Mouse (Mus musculus): ENCODE measurements around the gene Park7. TPM values are rescaled to one million over a fixed set of nuclear protein-coding genes. Genes with fewer than 3 reads are reported as not detected.
"Not testable (repeated sequence)": the region's sequence is repeated elsewhere in the genome, so short reads cannot be mapped to it uniquely, and the experiment has no call there.

Park7 gene
- total RNA-seq, 4 experiments from 2014 or later: 239 to 338 (median 269) TPM

DNA sequence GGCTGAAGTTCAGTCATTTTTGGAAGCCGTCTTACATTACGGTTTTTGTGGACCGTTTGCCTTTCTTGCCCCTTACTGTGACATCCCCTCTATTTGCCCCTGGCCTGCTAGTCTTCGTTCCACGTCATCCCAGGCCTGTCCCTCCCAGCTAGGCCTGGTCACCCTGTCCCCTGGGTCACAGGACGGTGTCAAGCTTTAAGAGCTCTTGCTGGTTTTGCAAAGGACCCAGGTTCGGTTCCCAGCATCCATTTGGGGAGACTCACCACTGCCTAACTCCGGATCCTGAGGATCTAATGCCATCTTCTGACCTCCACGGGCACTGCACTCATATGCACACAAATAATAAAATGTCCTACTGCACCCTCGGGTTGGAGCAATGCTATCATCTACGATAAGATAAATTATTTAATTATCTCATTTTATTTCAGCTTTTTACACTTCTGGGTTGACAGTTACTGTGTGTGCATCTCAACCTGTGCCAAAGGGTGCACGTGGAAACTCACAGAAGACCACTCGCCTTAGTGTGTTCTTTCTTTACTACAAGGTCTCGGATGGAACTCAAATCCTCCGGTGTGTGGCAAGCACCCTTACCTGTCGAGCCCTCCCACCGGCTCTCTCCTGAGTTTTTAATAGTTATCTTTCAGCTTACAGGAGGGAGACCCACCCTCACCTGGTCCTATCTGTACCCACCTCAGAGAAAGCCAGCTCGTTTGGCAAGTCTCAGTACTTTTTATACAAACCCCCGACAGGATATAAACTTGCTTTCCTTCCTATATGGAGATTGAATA, 3.9 kb downstream of the Park7 start:
- DNase-seq: peak; percentile 47

DNA sequence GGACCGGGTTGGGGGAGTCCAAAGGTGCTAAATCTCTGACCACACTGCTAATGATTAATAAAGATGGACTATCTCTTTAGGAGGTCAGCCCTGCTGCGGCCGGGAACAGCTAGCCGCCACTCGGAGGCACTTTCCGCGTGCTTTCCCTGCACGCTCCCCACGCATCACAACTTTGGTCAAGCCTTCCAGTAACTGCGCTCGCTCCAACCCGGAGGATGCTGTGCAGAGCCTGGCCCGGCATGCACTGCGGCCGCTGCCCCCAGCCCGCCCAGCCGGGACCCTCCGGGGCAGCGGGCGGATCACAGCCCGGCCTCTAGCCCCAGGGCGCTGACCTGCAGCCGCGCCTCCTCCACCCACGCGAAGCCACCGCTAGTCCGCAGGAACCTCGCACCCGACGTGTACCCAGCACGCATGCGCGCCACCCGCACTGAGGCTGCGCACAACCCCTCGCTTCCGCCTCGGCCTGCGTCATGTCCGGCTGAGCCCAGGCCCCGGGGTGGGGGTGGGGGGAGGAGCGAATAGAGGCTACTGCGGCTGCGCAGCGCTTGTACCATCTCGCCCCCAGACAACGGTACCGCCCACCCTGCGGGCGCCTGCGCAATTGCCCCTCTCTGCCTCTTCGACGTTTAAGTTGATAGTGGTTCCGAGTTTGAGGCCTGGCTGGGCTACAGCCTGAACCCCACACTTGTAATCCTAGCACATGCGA, 4.6 kb downstream of the Park7 start:
- DNase-seq: peak; percentile 97

- DNase-seq: not testable (repeated sequence)
Observed at GRCm38 (mm10) chr4:150908512-150908911, 5.7 kb downstream of the Park7 start.

DNA sequence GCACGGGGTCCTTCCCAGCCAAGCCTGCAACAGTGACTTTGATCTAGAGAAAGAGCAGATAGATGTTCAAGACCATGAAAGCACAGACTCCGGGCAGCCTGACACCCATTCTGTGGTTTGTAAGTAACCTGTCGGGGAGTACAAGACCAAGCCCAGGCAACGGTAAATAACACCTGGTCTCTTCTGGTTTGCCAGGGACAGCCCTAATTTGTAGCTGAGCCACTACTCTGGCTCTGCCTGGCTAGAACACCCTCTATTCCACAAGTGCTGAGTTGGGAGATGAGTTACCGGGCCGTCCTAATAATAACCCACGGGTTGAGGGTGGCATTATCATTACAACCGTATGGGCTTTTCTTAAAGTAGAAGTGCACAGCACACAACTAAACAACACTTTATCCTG, 7.1 kb downstream of the Park7 start:
- DNase-seq: no peak

- DNase-seq: no peak
Observed at GRCm38 (mm10) chr4:150903091-150903742, 11.0 kb downstream of the Park7 start.

- no peak for DNase-seq
Observed at GRCm38 (mm10) chr4:150902062-150902461, 12.2 kb downstream of the Park7 start.

DNA sequence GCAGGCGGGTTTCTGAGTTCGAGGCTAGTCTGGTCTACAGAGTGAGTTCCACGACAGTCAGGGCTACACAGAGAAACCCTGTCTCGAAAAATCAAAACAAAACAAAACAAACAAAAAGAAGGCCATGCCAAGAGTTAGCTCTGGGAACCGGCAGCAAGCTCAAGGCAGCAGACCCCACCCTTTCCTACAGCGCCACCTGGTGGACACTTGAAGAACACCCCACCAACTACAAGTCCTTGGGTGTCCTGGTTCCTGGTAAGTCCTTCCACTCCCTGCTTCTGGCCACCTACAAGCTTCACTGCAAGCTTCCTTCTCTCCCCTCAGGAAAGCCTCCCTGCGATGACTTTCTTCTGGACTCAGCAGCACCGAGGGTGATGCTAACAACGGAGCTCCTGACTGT, 12.6 kb downstream of the Park7 start:
- DNase-seq: peak; percentile 70

- no peak for DNase-seq
Observed at GRCm38 (mm10) chr4:150900486-150900885, 13.8 kb downstream of the Park7 start.

GRCm38 (mm10) chr4:150898716-150899365, 15.4 kb downstream of the Park7 start:
- peak; percentile 42 for DNase-seq

DNA sequence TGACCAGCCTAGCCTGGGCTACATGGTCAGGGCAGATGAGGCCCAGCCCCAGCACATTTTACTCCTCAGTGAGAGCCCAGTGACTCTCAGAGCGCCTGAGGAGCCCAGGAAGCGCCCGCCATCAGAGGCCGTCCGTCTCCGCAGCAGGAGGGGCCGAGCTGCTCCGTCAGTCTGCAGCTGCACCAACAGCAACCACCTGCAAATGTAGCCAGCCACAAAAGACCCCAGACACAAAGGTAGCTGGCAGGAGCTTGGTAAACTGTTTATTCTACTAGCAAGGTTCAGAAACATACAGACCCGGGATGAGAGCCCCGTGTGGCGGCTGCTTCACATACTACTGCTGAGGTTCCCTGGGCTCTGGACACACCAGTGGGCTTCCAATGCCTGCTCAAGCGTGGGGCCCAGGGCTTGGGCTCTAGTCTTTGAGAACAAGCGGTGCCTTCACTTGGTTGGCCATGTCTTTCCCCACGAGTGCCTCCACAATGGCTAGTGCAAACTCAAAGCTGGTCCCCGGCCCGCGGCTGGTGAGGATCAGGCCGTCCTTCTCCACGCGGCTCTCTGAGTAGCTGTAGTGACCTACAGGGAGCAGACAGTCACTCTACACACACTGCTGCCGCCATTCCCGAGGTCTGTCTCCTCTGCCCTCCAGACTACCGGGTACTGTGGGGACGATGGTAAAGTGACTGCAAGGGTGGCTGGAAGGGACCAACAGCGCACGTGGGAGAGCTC, 17.2 kb downstream of the Park7 start:
- no peak for DNase-seq

DNA sequence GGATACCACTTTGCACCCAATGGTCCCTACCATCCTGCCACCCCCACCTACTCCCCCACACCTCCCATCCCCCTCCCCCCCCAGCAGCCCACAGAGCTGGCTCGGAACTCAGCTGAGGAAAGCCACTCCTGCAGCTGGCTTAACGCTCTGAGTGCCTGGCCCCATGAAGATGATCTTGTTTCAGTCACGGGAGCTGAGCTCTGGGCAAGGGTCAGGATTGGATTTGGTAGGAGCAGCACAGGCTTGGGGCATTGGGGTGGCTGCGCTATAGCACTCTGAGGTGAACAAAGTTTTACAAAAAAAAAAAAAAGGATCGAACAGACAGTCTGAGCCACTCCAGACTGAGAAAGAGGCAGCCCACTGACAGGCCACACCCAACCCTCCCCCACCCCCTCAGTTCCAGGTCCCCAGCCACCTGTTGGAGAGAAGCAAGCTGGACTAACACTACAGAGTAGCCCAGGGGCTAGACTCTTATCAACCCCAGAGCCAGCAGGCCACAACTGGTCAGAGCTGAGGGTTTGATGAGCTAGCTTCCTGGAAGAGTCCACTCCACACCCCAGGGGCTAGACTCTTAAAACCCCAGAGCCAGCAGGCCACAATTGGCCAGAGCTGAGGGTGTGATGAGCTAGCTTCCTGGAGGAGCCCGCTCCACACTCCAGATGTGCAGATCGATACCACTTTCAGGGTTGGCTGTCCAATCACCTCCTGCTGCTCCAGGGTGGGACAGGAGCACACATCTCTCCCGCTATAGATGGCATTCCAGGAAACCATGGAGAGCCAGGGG, 19.3 kb downstream of the Park7 start:
- no peak for DNase-seq

GRCm38 (mm10) chr4:150891308-150891707, 22.9 kb downstream of the Park7 start:
- no peak for DNase-seq

GRCm38 (mm10) chr4:150889955-150890315, 24.3 kb downstream of the Park7 start:
- DNase-seq: no peak

DNA sequence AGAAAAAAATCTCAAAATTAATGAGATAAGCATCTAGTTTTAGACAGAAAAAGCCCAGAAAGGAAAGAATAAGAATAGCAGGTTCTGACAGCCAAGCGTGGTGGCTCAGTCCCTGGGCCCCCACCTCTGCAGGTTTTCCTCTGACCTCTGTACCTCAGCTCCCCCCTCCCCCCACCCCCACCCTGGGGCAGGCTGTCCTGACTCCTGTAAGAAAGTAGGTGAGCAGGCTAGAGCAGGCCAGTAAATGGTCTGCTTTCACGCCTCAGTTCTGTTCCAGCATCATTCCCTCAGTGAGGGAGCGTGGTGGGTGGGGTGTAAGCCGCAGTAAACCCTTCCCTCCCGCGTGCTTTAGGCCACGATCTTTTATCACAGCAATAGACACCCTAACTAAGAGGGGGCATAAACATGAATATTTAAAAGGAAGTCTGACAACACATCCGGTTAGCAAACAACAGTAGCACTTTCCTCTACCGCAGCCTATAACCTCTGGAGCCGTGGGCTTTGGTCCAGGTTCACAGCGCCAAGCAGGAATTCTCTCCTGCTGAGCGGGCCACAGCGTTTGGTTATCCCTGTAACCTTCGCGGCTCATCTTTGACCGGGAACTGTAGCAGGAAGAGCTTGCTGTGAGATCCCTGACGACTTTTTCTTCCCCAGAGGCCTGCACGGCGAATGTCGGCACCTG, 24.8 kb downstream of the Park7 start:
- no peak for DNase-seq

DNA sequence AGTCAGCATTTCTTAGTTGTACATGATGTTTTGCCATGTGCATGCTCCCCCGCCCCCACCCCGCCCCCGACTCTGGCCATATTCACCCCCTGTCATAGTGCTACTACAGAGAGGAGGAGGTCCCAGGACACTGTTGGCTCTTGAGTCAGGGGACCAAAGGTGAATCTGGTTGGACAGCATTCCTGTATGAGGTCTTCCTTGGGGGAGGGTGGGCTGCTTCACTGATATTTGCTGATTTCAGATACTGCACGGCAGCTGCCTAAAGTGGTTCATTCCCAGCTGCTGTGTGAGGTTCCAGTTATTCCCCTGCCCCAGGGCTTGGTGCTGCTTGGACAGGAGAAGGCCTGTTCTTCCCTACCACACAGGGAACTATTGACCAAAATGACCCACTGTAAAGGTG, 25.7 kb downstream of the Park7 start:
- no peak for DNase-seq

DNA sequence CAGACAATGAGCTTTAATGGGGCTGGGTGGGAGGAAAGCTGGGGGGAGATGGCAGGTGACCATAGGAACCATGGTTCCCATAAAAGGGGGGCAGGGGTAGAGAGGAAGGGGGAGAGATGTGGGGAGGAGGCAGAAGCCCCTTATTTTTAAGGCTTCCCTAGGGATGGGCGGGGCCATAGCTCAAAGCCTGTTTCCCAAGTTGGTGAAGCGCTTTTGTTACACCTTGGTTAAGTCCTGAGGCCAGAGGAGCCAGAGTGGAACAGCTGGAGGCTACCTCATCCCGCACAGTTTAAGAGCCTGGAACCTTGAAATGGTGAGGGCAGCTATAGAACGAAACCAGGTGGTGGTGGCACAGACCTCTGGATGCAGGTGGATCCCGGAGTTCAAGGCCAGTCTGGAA, 26.3 kb downstream of the Park7 start:
- no peak for DNase-seq

GRCm38 (mm10) chr4:150882632-150883031, 31.6 kb downstream of the Park7 start:
- DNase-seq: no peak

GRCm38 (mm10) chr4:150880364-150880763, 33.9 kb downstream of the Park7 start:
- DNase-seq: no peak

GRCm38 (mm10) chr4:150879631-150880030, 34.6 kb downstream of the Park7 start:
- DNase-seq: no peak

- DNase-seq: no peak
Observed at GRCm38 (mm10) chr4:150875393-150875792, 38.8 kb downstream of the Park7 start.

- DNase-seq: not testable (repeated sequence)
Observed at GRCm38 (mm10) chr4:150874416-150874815, 39.8 kb downstream of the Park7 start.
